ENCODE assay signal across 8 mouse cellular contexts in genomic region chr14:45878428-45878827, GRCm38 (mm10).
DNase-seq lines count a peak whose midpoint lies in the region; ATAC-seq and TF ChIP-seq lines count a peak whose summit lies in the region.

No protein-coding gene starts in this region.

- H3K4me3 ChIP-seq in heart, embryonic 12.5 days = no peak overlapping the region
- no peak overlapping the region for H3K4me3 ChIP-seq in kidney, postnatal 0 days (replicated peaks; ENCODE audit: low read depth, low read length)
- H3K4me3 ChIP-seq in lung, adult 2 months (replicated peaks; ENCODE audit: extremely low read depth, low read depth, low read length) = no peak overlapping the region

- 16% methylated on average over 9 of the region's 9 CpGs for WGBS in heart, embryonic 12.5 days
- WGBS in kidney, postnatal 0 days = 16% methylated on average over 9 of the region's 9 CpGs
- WGBS in lung, adult 2 months = 11% methylated on average over 9 of the region's 9 CpGs

- DNase-seq in urinary bladder, postnatal 14 days (ENCODE audit: low spot score) = peak; percentile 46
- DNase-seq in urinary bladder, postnatal 10 days (ENCODE audit: low spot score) = no peak
- DNase-seq in embryo, embryonic 9.5 days (ENCODE audit: extremely low spot score) = peak; percentile 65
- DNase-seq in kidney, postnatal 0 days (ENCODE audit: low spot score) = peak; percentile 74
- DNase-seq in lung, adult 2 months = peak; percentile 29
- peak; percentile 26 for DNase-seq in ovary, postnatal 36 days (ENCODE audit: low spot score)
- no peak for DNase-seq in spleen, postnatal 36 days (ENCODE audit: low spot score in 2 of 2)

- H3K27ac ChIP-seq in heart, embryonic 12.5 days (ENCODE audit: poor library complexity, severe bottlenecking) = no peak overlapping the region
- H3K27ac ChIP-seq in kidney, postnatal 0 days = no peak overlapping the region

- no peaks in the 10 kb centered on the region for H3K9me3 ChIP-seq in heart, embryonic 12.5 days (replicated peaks)
- no peaks in the 10 kb centered on the region for H3K9me3 ChIP-seq in kidney, postnatal 0 days (replicated peaks; ENCODE audit: low read length)

- peak overlapping the region; percentile 47 for H3K4me2 ChIP-seq in heart, embryonic 12.5 days
- peak overlapping the region; percentile 27 for H3K4me2 ChIP-seq in kidney, postnatal 0 days (ENCODE audit: low read length)

- TF ChIP-seq POLR2A in lung, adult 2 months (IDR thresholded peaks at IDR 0.05; ENCODE audit: borderline replicate concordance, extremely low read depth, low read depth, low read length) = no peak

- ATAC-seq in heart, embryonic 12.5 days (ENCODE audit: insufficient number of reproducible peaks, low FRiP score) = no peak
- ATAC-seq in kidney, postnatal 0 days (replicated peaks; ENCODE audit: low FRiP score, low read depth) = peak; percentile 49; the same call in 1 of the 2 replicates

- H3K36me3 ChIP-seq in heart, embryonic 12.5 days = no peaks in the 10 kb centered on the region
- no peaks in the 10 kb centered on the region for H3K36me3 ChIP-seq in kidney, postnatal 0 days (ENCODE audit: insufficient read depth, low read length)

- 0 out of 2 replicates have a peak overlapping the region, but pooled peaks have one; percentile 25 for H3K9ac ChIP-seq in heart, embryonic 12.5 days
- H3K9ac ChIP-seq in kidney, postnatal 0 days (ENCODE audit: low read depth, low read length) = no peak overlapping the region

- no peaks in the 10 kb centered on the region for H3K4me1 ChIP-seq in heart, embryonic 12.5 days (replicated peaks)
- H3K4me1 ChIP-seq in kidney, postnatal 0 days (replicated peaks; ENCODE audit: insufficient read depth, low read length) = 0 out of 2 replicates have a peak, but pooled peaks cover 3% of the 10 kb centered on the region
- H3K4me1 ChIP-seq in lung, adult 2 months (ENCODE audit: control insufficient read depth, insufficient read depth, low read length) = no peaks in the 10 kb centered on the region

- no peaks in the 10 kb centered on the region for H3K27me3 ChIP-seq in heart, embryonic 12.5 days (replicated peaks)
- H3K27me3 ChIP-seq in kidney, postnatal 0 days (ENCODE audit: insufficient read depth, low read length) = no peaks in the 10 kb centered on the region

- peak; percentile 85 for TF ChIP-seq CTCF in kidney, postnatal 0 days (IDR thresholded peaks at IDR 0.05; ENCODE audit: low read depth)
- peak; percentile 87 for TF ChIP-seq CTCF in lung, adult 2 months (IDR thresholded peaks at IDR 0.05; ENCODE audit: insufficient read depth, low read length)

Comparison
In these comparisons a context has a peak if more than half of its experiments do, and no peak if none do; other contexts are left out.
1. DNase-seq: peak in urinary bladder, postnatal 14 days (single experiment), embryo, embryonic 9.5 days (single experiment), kidney, postnatal 0 days (single experiment), lung, adult 2 months (single experiment) and ovary, postnatal 36 days (single experiment); none in urinary bladder, postnatal 10 days (single experiment) and spleen, postnatal 36 days (0 of 2).